Comparison of ENCODE assay signal across 21 mouse cellular contexts in the genomic region with DNA sequence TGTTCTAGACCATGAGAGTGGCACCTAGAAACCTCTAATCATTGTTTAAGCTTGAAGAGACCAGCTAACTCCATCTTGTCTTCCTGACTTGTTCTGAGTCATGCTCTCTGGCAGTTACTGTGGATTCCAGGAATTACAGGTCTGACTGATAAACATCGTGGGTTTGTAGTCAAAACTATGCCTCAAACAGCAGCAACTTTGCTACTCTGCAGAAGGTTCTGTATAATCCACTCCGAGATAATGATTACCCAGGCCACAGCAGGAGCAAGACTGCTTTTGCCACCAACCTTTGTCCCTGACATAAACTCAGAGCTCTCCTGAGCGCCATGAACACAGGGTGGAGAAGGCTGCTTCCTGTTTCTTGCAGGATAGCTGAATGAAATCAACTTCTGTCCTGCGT. TPM values are rescaled to one million over a fixed set of nuclear protein-coding genes. Genes with fewer than 3 reads are reported as not detected.
DNase-seq lines count a peak whose midpoint lies in the region; ATAC-seq and TF ChIP-seq lines count a peak whose summit lies in the region.
"Had no signal": no experiment of that assay in that cellular context is flagged by ENCODE, and none has a peak within 500 bp of the region (broad histone marks: within the 10 kb centered on the region; RNA-seq: fewer than 3 reads in every experiment).

No protein-coding gene starts in this region.

- H3K27ac ChIP-seq in intestine, postnatal 0 days (ENCODE audit: low read depth, low read length): peak overlapping the region; percentile 78
- H3K27ac ChIP-seq in forebrain, embryonic 10.5 days: no peak overlapping the region
- H3K27ac ChIP-seq: embryonic facial prominence, embryonic 12.5 days; forebrain, embryonic 12.5 days; hindbrain, embryonic 12.5 days; liver, embryonic 13.5 days; midbrain, embryonic 10.5 days; neural tube, embryonic 15.5 days had no signal

- peak; percentile 58 for DNase-seq in 3134 (ENCODE audit: extremely low read depth, insufficient read length, low spot score)
- DNase-seq in Muller cell, postnatal 12 days (ENCODE audit: inconsistent ontology term): peak; percentile 57
- DNase-seq in kidney, postnatal 14 days: peak; percentile 76
- no peak for DNase-seq in forebrain, embryonic 10.5 days (ENCODE audit: extremely low spot score, low spot score)
- DNase-seq in frontal cortex, postnatal 14 days (ENCODE audit: low spot score in 2 of 2): no peak
- DNase-seq: cerebellum, postnatal 36 days; heart, adult 18-20 months; layer of hippocampus, postnatal 36 days; liver, embryonic 13.5 days; lung, postnatal 14 days; thymus, postnatal 25 days had no signal

- peak; percentile 77 for ATAC-seq in intestine, postnatal 0 days
- ATAC-seq in frontal cortex, adult (ENCODE audit: low TSS enrichment): no peak
- no peak for ATAC-seq in megakaryocyte-erythroid progenitor cell, adult 5-6 weeks (replicated peaks; ENCODE audit: low FRiP score, low TSS enrichment, poor library complexity, severe bottlenecking)

- no peak overlapping the region for H3K9ac ChIP-seq in intestine, postnatal 0 days (ENCODE audit: low read depth, low read length)
- H3K9ac ChIP-seq: embryonic facial prominence, embryonic 12.5 days; forebrain, embryonic 12.5 days; hindbrain, embryonic 12.5 days; liver, embryonic 13.5 days; neural tube, embryonic 15.5 days had no signal

- H3K4me2 ChIP-seq in intestine, postnatal 0 days (replicated peaks; ENCODE audit: low read depth): peak overlapping the region; percentile 17; the same call in 1 of the 2 replicates
- H3K4me2 ChIP-seq: embryonic facial prominence, embryonic 12.5 days; forebrain, embryonic 12.5 days; hindbrain, embryonic 12.5 days; liver, embryonic 13.5 days; neural tube, embryonic 15.5 days had no signal

- H3K36me3 ChIP-seq in intestine, postnatal 0 days (ENCODE audit: control insufficient read depth, insufficient read depth): no peaks in the 10 kb centered on the region
- no peaks in the 10 kb centered on the region for H3K36me3 ChIP-seq in forebrain, embryonic 10.5 days (replicated peaks)
- H3K36me3 ChIP-seq: embryonic facial prominence, embryonic 12.5 days; forebrain, embryonic 12.5 days; hindbrain, embryonic 12.5 days; liver, embryonic 13.5 days; midbrain, embryonic 10.5 days; neural tube, embryonic 15.5 days had no signal

- WGBS in intestine, postnatal 0 days: 25% methylated on average over 4 of the region's 4 CpGs
- 89% methylated on average over 4 of the region's 4 CpGs for WGBS in forebrain, embryonic 10.5 days

- H3K9me3 ChIP-seq in intestine, postnatal 0 days (ENCODE audit: control insufficient read depth): no peaks in the 10 kb centered on the region
- peaks cover 4% of the 10 kb centered on the region; the same call in 1 of the 2 replicates for H3K9me3 ChIP-seq in forebrain, embryonic 10.5 days
- H3K9me3 ChIP-seq: embryonic facial prominence, embryonic 12.5 days; forebrain, embryonic 12.5 days; neural tube, embryonic 15.5 days had no signal

- H3K4me3 ChIP-seq in intestine, postnatal 0 days (ENCODE audit: low read depth, low read length): no peak overlapping the region
- H3K4me3 ChIP-seq in forebrain, embryonic 10.5 days: no peak overlapping the region
- H3K4me3 ChIP-seq: embryonic facial prominence, embryonic 12.5 days; forebrain, embryonic 12.5 days; hindbrain, embryonic 12.5 days; liver, embryonic 13.5 days; midbrain, embryonic 10.5 days; neural tube, embryonic 15.5 days had no signal

- no peak for TF ChIP-seq CTCF in intestine, postnatal 0 days (IDR thresholded peaks at IDR 0.05; ENCODE audit: low read depth)

- H3K4me1 ChIP-seq in intestine, postnatal 0 days (replicated peaks; ENCODE audit: control insufficient read depth, insufficient read depth, low read length): peaks cover 17% of the 10 kb centered on the region
- peaks cover 50% of the 10 kb centered on the region for H3K4me1 ChIP-seq in forebrain, embryonic 10.5 days

- no peaks in the 10 kb centered on the region for H3K27me3 ChIP-seq in intestine, postnatal 0 days (replicated peaks; ENCODE audit: control insufficient read depth, insufficient read depth, low read length)
- H3K27me3 ChIP-seq in forebrain, embryonic 10.5 days (ENCODE audit: poor library complexity, severe bottlenecking): peaks cover 14% of the 10 kb centered on the region
- H3K27me3 ChIP-seq: embryonic facial prominence, embryonic 12.5 days had no signal

RNA-seq across cellular contexts. Expression of gene Pef1, which starts 2.2 kb away (rescaled TPM):
- polyA plus RNA-seq in intestine, postnatal 0 days (2015; fragmentation: Nextera tagmentation; extraction: Ambion mirVana): 72.7 and 73.4 TPM in 2 replicates
- 27.0 and 57.4 TPM in 2 replicates for total RNA-seq in megakaryocyte-erythroid progenitor cell, adult 5-6 weeks (2014; fragmentation: Nextera tagmentation)
- total RNA-seq in megakaryocyte-erythroid progenitor cell, adult 5-6 weeks (2017): 8.8 and 15.2 TPM in 2 replicates
- 69.8 and 70.4 TPM in 2 replicates for polyA plus RNA-seq in forebrain, embryonic 10.5 days (2016; fragmentation: Nextera tagmentation; extraction: Ambion mirVana)

RNA-seq across cellular contexts. Expression of gene Hcrtr1, which starts 34.6 kb away (rescaled TPM):
- polyA plus RNA-seq in intestine, postnatal 0 days (2015; fragmentation: Nextera tagmentation; extraction: Ambion mirVana): 0.81 and 0.91 TPM in 2 replicates
- total RNA-seq in megakaryocyte-erythroid progenitor cell, adult 5-6 weeks (2014; fragmentation: Nextera tagmentation): not detected in 2 replicates
- not detected in 2 replicates for total RNA-seq in megakaryocyte-erythroid progenitor cell, adult 5-6 weeks (2017)
- polyA plus RNA-seq in forebrain, embryonic 10.5 days (2016; fragmentation: Nextera tagmentation; extraction: Ambion mirVana): 0.32 and 0.36 TPM in 2 replicates
- total RNA-seq: G1E; heart, adult 18-20 months had no signal
- polyA plus RNA-seq: G1E; heart, embryonic 16.5 days had no signal

RNA-seq across cellular contexts. Expression of gene Col16a1, which starts 56.9 kb away (rescaled TPM):
- 23.1 and 25.6 TPM in 2 replicates for polyA plus RNA-seq in intestine, postnatal 0 days (2015; fragmentation: Nextera tagmentation; extraction: Ambion mirVana)
- total RNA-seq in megakaryocyte-erythroid progenitor cell, adult 5-6 weeks (2014; fragmentation: Nextera tagmentation): 7.1 TPM in 1 of 2 replicates, not detected in the other
- total RNA-seq in megakaryocyte-erythroid progenitor cell, adult 5-6 weeks (2017): 0.52 and 9.1 TPM in 2 replicates
- polyA plus RNA-seq in forebrain, embryonic 10.5 days (2016; fragmentation: Nextera tagmentation; extraction: Ambion mirVana): 2.3 and 2.4 TPM in 2 replicates
- total RNA-seq: G1E had no signal
- polyA plus RNA-seq: G1E had no signal

Comparison
In these comparisons a context has a peak if more than half of its experiments do, and no peak if none do; other contexts are left out.
1. DNase-seq: peak in 3134 (single experiment), Muller cell, postnatal 12 days (single experiment) and kidney, postnatal 14 days (single experiment); none in forebrain, embryonic 10.5 days (single experiment) and frontal cortex, postnatal 14 days (0 of 2).